Mouse (Mus musculus) liver, embryonic 14.5 days (tissue): ENCODE measurements around the gene Tex21. TPM values are rescaled to one million over a fixed set of nuclear protein-coding genes. Genes with fewer than 3 reads are reported as not detected.
A peak's percentile ranks its signal among the peaks of the same experiment; 100 is the strongest.

ENCODE experiments used
- ATAC-seq: fragments of 200-750 bp; cut with Nextera tagmentation; 2 replicates; pipeline ENCODE4 v1.8.0; 2017; ENCODE audit warnings: moderate number of reproducible peaks, mild to moderate bottlenecking, moderate library complexity; ENCODE audit not compliant: insufficient read depth
- DNase-seq, 3 experiments: peaks; one replicate each; pipeline ENCODE4 v3.0.0-alpha.2; 2012 to 2013; ENCODE audit warnings: low read depth in 3 of 3, low spot score in 3 of 3
- H3K27ac ChIP-seq: fragments of 300-500 bp; sonication (generic); 2 replicates; pipeline ENCODE4 v1.5.1; 2014; ENCODE audit warnings: moderate library complexity, mild to moderate bottlenecking, control low read depth, inconsistent platforms
- H3K27me3 ChIP-seq: fragments of 300-500 bp; sonication (generic); 2 replicates; pipeline ENCODE4 v1.6.1; 2014; ENCODE audit warnings: mild to moderate bottlenecking, low read length, moderate library complexity; ENCODE audit not compliant: control insufficient read depth, insufficient read depth
- H3K36me3 ChIP-seq: fragments of 300-500 bp; sonication (generic); replicated peaks from 2 replicates; pipeline ENCODE4 v1.6.1; 2014; ENCODE audit warnings: low read depth; ENCODE audit not compliant: control insufficient read depth, insufficient read depth
- H3K4me1 ChIP-seq, 2 experiments: fragments of 200-500 bp in 1 of 2; fragments of 300-500 bp in 1 of 2; sonication (generic) in 1 of 2; replicated peaks; 2 replicates each; pipeline ENCODE4 v1.6.1; 2012 to 2014; ENCODE audit warnings: antibody characterized with exemption in 1 of 2, inconsistent platforms in 1 of 2, low read length in 1 of 2; ENCODE audit not compliant: control insufficient read depth in 2 of 2, insufficient read depth in 2 of 2
- H3K4me2 ChIP-seq: fragments of 300-500 bp; sonication (generic); 2 replicates; pipeline ENCODE4 v1.6.1; 2014; ENCODE audit warnings: low read depth, mild to moderate bottlenecking, control low read depth, moderate library complexity
- H3K4me3 ChIP-seq, 2 experiments: fragments of 200-500 bp in 1 of 2; fragments of 300-500 bp in 1 of 2; sonication (generic) in 1 of 2; 2 replicates each; pipeline ENCODE4 v1.5.1; 2012 to 2014; ENCODE audit warnings: low read depth in 2 of 2, low read length in 2 of 2, mild to moderate bottlenecking in 2 of 2, control low read depth in 1 of 2, inconsistent platforms in 1 of 2, moderate library complexity in 1 of 2; ENCODE audit not compliant: insufficient read depth in 1 of 2
- H3K9ac ChIP-seq: fragments of 300-500 bp; sonication (generic); replicated peaks from 2 replicates; pipeline ENCODE4 v1.6.1; 2014; ENCODE audit warnings: mild to moderate bottlenecking, control low read depth, moderate library complexity
- H3K9me3 ChIP-seq: fragments of 300-500 bp; sonication (generic); 2 replicates; pipeline ENCODE4 v1.6.1; 2016; ENCODE audit warnings: low read length, mixed read lengths; ENCODE audit not compliant: control insufficient read depth
- CTCF ChIP-seq: IDR thresholded peaks from 2 replicates; pipeline ENCODE4 v1.5.1; 2016; ENCODE audit warnings: antibody characterized with exemption, low read depth, control low read depth
- EP300 ChIP-seq: IDR thresholded peaks from 2 replicates; pipeline ENCODE4 v1.6.1; 2016; ENCODE audit warnings: antibody characterized with exemption, low read depth
- WGBS: fragments of 180-500 bp; shearing (Covaris S2); extraction: QIAGEN DNeasy Blood & Tissue Kit; methylation state at CpG from one replicate; pipeline ENCODE4 v1.1.7; 2014; ENCODE audit not compliant: insufficient replicate concordance; 5-methylcytosine and 5-hydroxymethylcytosine counted together
- polyA plus RNA-seq, 2 experiments: library from polyadenylated mRNA; depleted of rRNA in 1 of 2; stranded (reverse) in 1 of 2; unstranded in 1 of 2; fragments of >200 nt; fragmentation: Nextera tagmentation in 1 of 2; extraction: Ambion mirVana in 1 of 2; gene quantifications; 2 replicates each; pipeline versions ENCODE4 v1.2.1 to v1.2.3; 2012 to 2014

Tex21 gene
- polyA plus RNA-seq, 2 experiments, result 0.04 TPM; not detected in 1

GRCm38 (mm10) chr12:76262918-76263317, 16.4 kb upstream of the Tex21 start:
- TF ChIP-seq CTCF (no peak), EP300 (no peak)
- Histone ChIP-seq H3K9me3 (no peaks in the 10 kb centered on the region), H3K36me3 (peaks cover 6% of the 10 kb centered on the region), H3K9ac (no peak overlapping the region), H3K4me3 (no peak overlapping the region), H3K4me2 (no peak overlapping the region), H3K27me3 (no peaks in the 10 kb centered on the region), H3K4me1 (peaks cover 0 to 14% of the 10 kb centered on the region in 2 experiments; a peak in 2 of 4 replicates), H3K27ac (no peak overlapping the region)
- ATAC-seq (no peak), DNase-seq (no peak)
- WGBS, result 81% methylated on average over 4 of the region's 4 CpGs

GRCm38 (mm10) chr12:76261556-76261955, 15.0 kb upstream of the Tex21 start:
- Histone ChIP-seq H3K4me2 (no peak overlapping the region), H3K36me3 (peaks cover 6% of the 10 kb centered on the region), H3K27ac (no peak overlapping the region), H3K9me3 (no peaks in the 10 kb centered on the region), H3K27me3 (no peaks in the 10 kb centered on the region), H3K4me1 (peaks cover 4 to 19% of the 10 kb centered on the region in 2 experiments; a peak in 3 of 4 replicates), H3K4me3 (no peak overlapping the region), H3K9ac (no peak overlapping the region)
- 70% methylated on average over 4 of the region's 4 CpGs for WGBS
- ATAC-seq, result no peak
- TF ChIP-seq EP300 (no peak), CTCF (no peak)
- no peak for DNase-seq

- WGBS, result 73% methylated on average over 3 of the region's 3 CpGs
- no peak for TF ChIP-seq CTCF
- no peak for TF ChIP-seq EP300
- no peak overlapping the region for H3K4me3 ChIP-seq
- ATAC-seq, result no peak
- no peaks in the 10 kb centered on the region for H3K9me3 ChIP-seq
- H3K27ac ChIP-seq, result no peak overlapping the region
- peaks cover 4 to 23% of the 10 kb centered on the region in 2 experiments; a peak in 3 of 4 replicates for H3K4me1 ChIP-seq
- no peak for DNase-seq
- peaks cover 4% of the 10 kb centered on the region for H3K36me3 ChIP-seq
- no peak overlapping the region for H3K4me2 ChIP-seq
- no peak overlapping the region for H3K9ac ChIP-seq
- no peaks in the 10 kb centered on the region for H3K27me3 ChIP-seq
Observed at GRCm38 (mm10) chr12:76260673-76261072, 14.1 kb upstream of the Tex21 start.

- TF ChIP-seq EP300 (no peak), CTCF (no peak)
- H3K27ac ChIP-seq, result peak overlapping the region; percentile 19; the same call in 1 of the 2 replicates
- H3K4me3 ChIP-seq, result peak overlapping the region; percentile 70 to 85
- WGBS, result 4% methylated on average over 17 of the region's 17 CpGs
- peaks cover 4 to 15% of the 10 kb centered on the region in 2 experiments for H3K4me1 ChIP-seq
- no peaks in the 10 kb centered on the region; the same call in 1 of the 2 replicates for H3K36me3 ChIP-seq
- peak overlapping the region; percentile 70 for H3K9ac ChIP-seq
- DNase-seq, result no peak
- H3K9me3 ChIP-seq, result no peaks in the 10 kb centered on the region
- no peak for ATAC-seq
- peak overlapping the region; percentile 89 for H3K4me2 ChIP-seq
- no peaks in the 10 kb centered on the region for H3K27me3 ChIP-seq
Observed at GRCm38 (mm10) chr12:76256114-76256843, 9.7 kb upstream of the Tex21 start.

- ATAC-seq (peak; percentile 27; the same call in 1 of the 2 replicates), DNase-seq (no peak)
- Histone ChIP-seq H3K36me3 (no peaks in the 10 kb centered on the region), H3K4me1 (peaks cover 4 to 15% of the 10 kb centered on the region in 2 experiments), H3K4me2 (peak overlapping the region; percentile 89), H3K4me3 (peak overlapping the region; percentile 70 to 85), H3K9ac (peak overlapping the region; percentile 70), H3K9me3 (no peaks in the 10 kb centered on the region), H3K27ac (peak overlapping the region; percentile 58), H3K27me3 (no peaks in the 10 kb centered on the region)
- WGBS, result under 1% methylated on average over 11 of the region's 11 CpGs
- no peak for TF ChIP-seq CTCF
- TF ChIP-seq EP300, result no peak
Observed at GRCm38 (mm10) chr12:76255499-76255875, 8.9 kb upstream of the Tex21 start.
